Mouse (Mus musculus) myocyte (in vitro differentiated cells): ENCODE results near the gene Mvb12b.

Source experiments
- POLR2A ChIP-seq: IDR thresholded peaks from one replicate; pipeline ENCODE4 v1.6.1; 2011; ENCODE audit warnings: low read depth, mild to moderate bottlenecking, control low read depth, moderate library complexity; ENCODE audit not compliant: insufficient read length
- POLR2AphosphoS2 ChIP-seq: IDR thresholded peaks from one replicate; pipeline ENCODE4 v1.6.1; 2011; ENCODE audit warnings: low read depth, control low read depth; ENCODE audit not compliant: insufficient read length

- TF ChIP-seq POLR2AphosphoS2 (no peak), POLR2A (no peak)
Observed at GRCm38 (mm10) chr2:33919934-33920615, 32.3 kb upstream of the Mvb12b start.
